Mouse (Mus musculus): ENCODE results near the gene Fbn1. TPM values are rescaled to one million over a fixed set of nuclear protein-coding genes. Genes with fewer than 3 reads are reported as not detected.

The Fbn1 gene
- polyA plus RNA-seq, 1 experiment, result 0.99 TPM

GRCm38 (mm10) chr2:125438381-125438780 lies 69.4 kb downstream of the Fbn1 start:
- Histone ChIP-seq H3K27ac (ENCODE audit: insufficient read depth, low read depth, low read length) (no peak overlapping the region), H3K4me3 (ENCODE audit: insufficient read depth, low read length) (no peak overlapping the region), H3K4me1 (ENCODE audit: control insufficient read depth, insufficient read depth, low read length) (no peaks in the 10 kb centered on the region)
- TF ChIP-seq CTCF (IDR thresholded peaks at IDR 0.05; ENCODE audit: low read depth, low read length), result no peak

DNA sequence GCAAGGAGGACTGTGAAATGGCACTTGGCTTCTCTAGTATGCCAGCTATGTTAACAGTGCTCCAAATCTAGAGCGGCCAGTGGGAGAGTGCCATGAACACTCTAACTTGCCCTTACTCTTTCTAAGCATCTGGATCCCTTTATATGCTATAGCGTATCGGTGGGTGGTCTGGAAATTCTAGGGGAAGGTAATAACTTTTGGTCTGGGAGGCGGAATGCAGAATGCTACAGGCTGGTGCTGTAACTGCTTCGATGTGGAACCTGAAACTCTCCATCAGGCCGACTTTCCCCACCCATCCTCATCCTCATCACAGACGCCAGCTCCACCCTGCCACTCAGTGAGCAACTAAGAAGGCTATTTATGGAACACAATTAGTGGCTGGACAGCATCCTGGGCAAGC lies 71.6 kb downstream of the Fbn1 start:
- H3K4me3 ChIP-seq (ENCODE audit: insufficient read depth, low read length), result no peak overlapping the region
- H3K4me1 ChIP-seq (ENCODE audit: control insufficient read depth, insufficient read depth, low read length), result no peaks in the 10 kb centered on the region
- H3K27ac ChIP-seq (ENCODE audit: insufficient read depth, low read depth, low read length), result no peak overlapping the region
- no peak for TF ChIP-seq POLR2A (IDR thresholded peaks at IDR 0.05; ENCODE audit: borderline replicate concordance, low read depth, low read length)
- TF ChIP-seq CTCF (IDR thresholded peaks at IDR 0.05; ENCODE audit: low read depth, low read length), result no peak

DNA sequence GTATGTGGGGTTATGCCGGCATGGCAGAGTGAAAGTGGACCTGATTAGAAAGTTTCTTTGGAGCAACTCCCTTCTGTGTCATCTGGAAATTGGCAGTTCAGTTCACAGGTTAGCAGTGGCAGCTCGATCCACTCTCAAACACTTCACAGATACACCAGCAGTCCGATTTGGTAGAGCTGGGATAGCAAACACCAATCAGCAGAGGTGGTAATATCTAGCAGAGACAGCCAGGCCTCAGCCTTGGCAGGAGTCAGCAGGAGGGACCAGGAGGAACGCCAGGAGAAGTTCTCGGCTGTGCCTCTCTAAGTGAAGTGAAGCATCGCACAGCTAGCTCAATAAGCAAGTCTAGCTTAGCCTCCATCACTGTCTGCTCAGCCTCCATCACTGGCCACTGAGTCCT lies 74.3 kb downstream of the Fbn1 start:
- Histone ChIP-seq H3K4me3 (ENCODE audit: insufficient read depth, low read length) (no peak overlapping the region), H3K4me1 (ENCODE audit: control insufficient read depth, insufficient read depth, low read length) (no peaks in the 10 kb centered on the region), H3K27ac (ENCODE audit: insufficient read depth, low read depth, low read length) (no peak overlapping the region)
- TF ChIP-seq CTCF (IDR thresholded peaks at IDR 0.05; ENCODE audit: low read depth, low read length) (no peak), POLR2A (IDR thresholded peaks at IDR 0.05; ENCODE audit: borderline replicate concordance, low read depth, low read length) (no peak)

- TF ChIP-seq CTCF (IDR thresholded peaks at IDR 0.05; ENCODE audit: low read depth, low read length) (no peak), POLR2A (IDR thresholded peaks at IDR 0.05; ENCODE audit: borderline replicate concordance, low read depth, low read length) (no peak)
- Histone ChIP-seq H3K4me3 (ENCODE audit: insufficient read depth, low read length) (no peak overlapping the region), H3K4me1 (ENCODE audit: control insufficient read depth, insufficient read depth, low read length) (no peaks in the 10 kb centered on the region), H3K27ac (ENCODE audit: insufficient read depth, low read depth, low read length) (no peak overlapping the region)
Observed at GRCm38 (mm10) chr2:125431491-125431890, 76.3 kb downstream of the Fbn1 start.

DNA sequence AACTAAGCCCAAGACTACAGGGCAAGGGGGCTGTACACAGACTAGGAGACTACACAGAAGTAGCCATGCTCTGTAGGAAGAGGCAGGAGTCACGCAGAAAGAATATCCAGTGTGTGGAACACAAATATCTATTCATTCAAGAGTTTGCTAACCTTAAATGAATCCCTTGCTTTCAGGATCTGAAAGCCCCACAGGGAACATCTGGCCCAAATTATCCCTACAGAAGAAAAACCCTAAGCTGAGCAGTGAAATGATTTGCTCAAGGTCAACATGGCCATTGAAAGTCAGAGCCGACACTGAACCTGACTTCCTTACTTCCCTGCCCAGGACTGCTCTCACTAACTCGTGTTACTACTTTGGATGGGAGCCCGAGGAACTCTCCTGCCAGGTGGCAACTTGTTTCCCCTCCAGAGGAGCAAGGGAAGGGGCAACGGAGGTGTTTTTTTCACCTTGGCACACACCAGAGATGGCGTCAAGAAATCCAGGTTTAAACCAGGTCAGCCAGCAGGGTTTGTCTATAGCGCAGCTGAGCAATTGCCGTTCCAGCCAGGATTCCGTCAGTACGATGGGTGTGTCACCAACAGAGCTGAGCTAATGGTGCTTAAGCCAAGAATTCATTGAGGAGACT lies 78.9 kb downstream of the Fbn1 start:
- Histone ChIP-seq H3K4me3 (ENCODE audit: insufficient read depth, low read length) (no peak overlapping the region), H3K4me1 (ENCODE audit: control insufficient read depth, insufficient read depth, low read length) (no peaks in the 10 kb centered on the region), H3K27ac (ENCODE audit: insufficient read depth, low read depth, low read length) (no peak overlapping the region)
- TF ChIP-seq POLR2A (IDR thresholded peaks at IDR 0.05; ENCODE audit: borderline replicate concordance, low read depth, low read length) (no peak), CTCF (IDR thresholded peaks at IDR 0.05; ENCODE audit: low read depth, low read length) (no peak)

- TF ChIP-seq POLR2A (IDR thresholded peaks at IDR 0.05; ENCODE audit: borderline replicate concordance, low read depth, low read length), result no peak
- no peak for TF ChIP-seq CTCF (IDR thresholded peaks at IDR 0.05; ENCODE audit: low read depth, low read length)
- no peak overlapping the region for H3K27ac ChIP-seq (ENCODE audit: insufficient read depth, low read depth, low read length)
Observed at GRCm38 (mm10) chr2:125420604-125421003, 87.2 kb downstream of the Fbn1 start.

DNA sequence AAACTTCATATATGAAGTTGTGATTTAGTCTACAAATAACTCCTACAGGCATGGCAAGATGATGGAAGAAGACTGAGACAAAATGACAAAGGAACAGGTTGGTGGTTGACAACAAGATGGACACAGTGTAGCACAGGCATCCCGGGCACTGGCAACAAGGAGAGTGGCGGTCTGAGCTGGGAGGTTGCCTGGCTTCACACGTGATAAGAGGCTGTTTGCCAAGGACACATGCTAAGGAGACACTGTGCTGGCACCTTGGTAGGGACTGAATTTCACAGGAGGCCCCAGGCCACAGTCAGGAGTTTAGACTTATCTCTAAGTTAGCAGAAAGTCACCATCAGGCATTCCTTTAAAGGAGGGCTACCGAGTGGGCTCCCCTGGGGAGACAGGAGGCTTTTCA lies 88.1 kb downstream of the Fbn1 start:
- H3K4me3 ChIP-seq (ENCODE audit: insufficient read depth, low read length), result no peak overlapping the region
- no peak overlapping the region for H3K27ac ChIP-seq (ENCODE audit: insufficient read depth, low read depth, low read length)
- H3K4me1 ChIP-seq (ENCODE audit: control insufficient read depth, insufficient read depth, low read length), result no peaks in the 10 kb centered on the region
- no peak for TF ChIP-seq CTCF (IDR thresholded peaks at IDR 0.05; ENCODE audit: low read depth, low read length)

More at GRCm38 (mm10) chr2:125420604-125421003, 87.2 kb downstream of the Fbn1 start:
- H3K4me1 ChIP-seq (ENCODE audit: control insufficient read depth, insufficient read depth, low read length), result no peaks in the 10 kb centered on the region
- H3K4me3 ChIP-seq (ENCODE audit: insufficient read depth, low read length), result no peak overlapping the region

DNA sequence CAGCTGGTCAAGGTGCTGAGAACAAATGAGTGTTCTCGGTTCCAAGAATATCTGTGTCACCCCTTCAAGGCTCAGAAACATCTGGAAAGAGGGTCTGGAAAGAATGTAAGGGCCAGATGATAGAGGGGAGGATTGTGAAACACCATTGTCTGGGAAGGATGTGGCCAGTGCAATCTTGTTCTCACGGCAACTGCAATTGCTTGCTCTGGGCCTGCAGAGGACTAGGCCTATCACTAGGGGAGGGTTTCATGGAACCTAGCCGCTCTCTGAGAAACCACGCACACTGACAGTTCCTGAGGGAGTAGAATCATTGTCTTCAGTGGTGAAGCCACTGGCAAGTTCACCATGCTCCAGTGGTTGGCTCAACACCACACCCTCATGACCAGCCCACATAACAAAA lies 89.2 kb downstream of the Fbn1 start:
- Histone ChIP-seq H3K4me1 (ENCODE audit: control insufficient read depth, insufficient read depth, low read length) (no peaks in the 10 kb centered on the region), H3K4me3 (ENCODE audit: insufficient read depth, low read length) (no peak overlapping the region), H3K27ac (ENCODE audit: insufficient read depth, low read depth, low read length) (no peak overlapping the region)
- TF ChIP-seq CTCF (IDR thresholded peaks at IDR 0.05; ENCODE audit: low read depth, low read length), result no peak
- TF ChIP-seq POLR2A (IDR thresholded peaks at IDR 0.05; ENCODE audit: borderline replicate concordance, low read depth, low read length), result no peak

- Histone ChIP-seq H3K4me3 (ENCODE audit: insufficient read depth, low read length) (no peak overlapping the region), H3K4me1 (ENCODE audit: control insufficient read depth, insufficient read depth, low read length) (no peaks in the 10 kb centered on the region), H3K27ac (ENCODE audit: insufficient read depth, low read depth, low read length) (no peak overlapping the region)
- TF ChIP-seq CTCF (IDR thresholded peaks at IDR 0.05; ENCODE audit: low read depth, low read length) (no peak), POLR2A (IDR thresholded peaks at IDR 0.05; ENCODE audit: borderline replicate concordance, low read depth, low read length) (no peak)
Observed at GRCm38 (mm10) chr2:125416541-125417245, 91.1 kb downstream of the Fbn1 start.

GRCm38 (mm10) chr2:125412351-125412750 lies 95.4 kb downstream of the Fbn1 start:
- H3K4me1 ChIP-seq (ENCODE audit: control insufficient read depth, insufficient read depth, low read length), result no peaks in the 10 kb centered on the region
- no peak overlapping the region for H3K27ac ChIP-seq (ENCODE audit: insufficient read depth, low read depth, low read length)
- TF ChIP-seq CTCF (IDR thresholded peaks at IDR 0.05; ENCODE audit: low read depth, low read length) (no peak), POLR2A (IDR thresholded peaks at IDR 0.05; ENCODE audit: borderline replicate concordance, low read depth, low read length) (no peak)
- H3K4me3 ChIP-seq (ENCODE audit: insufficient read depth, low read length), result no peak overlapping the region

All from bone marrow macrophage, adult 2 months (primary cell).